In genomic region chr1:170324312-170324711, GRCm38 (mm10) we compare ENCODE assay signal across 25 mouse cellular contexts. TPM values are rescaled to one million over a fixed set of nuclear protein-coding genes. Genes with fewer than 3 reads are reported as not detected.
A peak's percentile ranks its signal among the peaks of the same experiment; 100 is the strongest.
DNase-seq lines count a peak whose midpoint lies in the region; ATAC-seq and TF ChIP-seq lines count a peak whose summit lies in the region.
"Had no signal": no experiment of that assay in that cellular context is flagged by ENCODE, and none has a peak within 500 bp of the region (broad histone marks: within the 10 kb centered on the region; RNA-seq: fewer than 3 reads in every experiment).

No protein-coding gene starts in this region.

- no peaks in the 10 kb centered on the region; the same call in 1 of the 2 replicates for H3K36me3 ChIP-seq in lung, postnatal 0 days (ENCODE audit: insufficient read depth, low read length)
- no peaks in the 10 kb centered on the region for H3K36me3 ChIP-seq in intestine, embryonic 15.5 days
- H3K36me3 ChIP-seq in stomach, postnatal 0 days (ENCODE audit: control insufficient read depth, insufficient read depth, low read length), result no peaks in the 10 kb centered on the region
- H3K36me3 ChIP-seq: embryonic facial prominence, embryonic 15.5 days; hindbrain, embryonic 12.5 days had no signal

- no peak overlapping the region for H3K9ac ChIP-seq in lung, postnatal 0 days (replicated peaks; ENCODE audit: low read depth)
- H3K9ac ChIP-seq in intestine, embryonic 15.5 days, result no peak overlapping the region
- H3K9ac ChIP-seq in stomach, postnatal 0 days (ENCODE audit: low read length), result no peak overlapping the region
- H3K9ac ChIP-seq: embryonic facial prominence, embryonic 15.5 days; hindbrain, embryonic 12.5 days had no signal

- H3K27me3 ChIP-seq in lung, postnatal 0 days (replicated peaks; ENCODE audit: insufficient read depth, low read length), result no peaks in the 10 kb centered on the region
- H3K27me3 ChIP-seq in intestine, embryonic 15.5 days (replicated peaks), result no peaks in the 10 kb centered on the region
- H3K27me3 ChIP-seq in stomach, postnatal 0 days (ENCODE audit: control insufficient read depth, insufficient read depth, low read length), result no peaks in the 10 kb centered on the region
- H3K27me3 ChIP-seq: embryonic facial prominence, embryonic 15.5 days; hindbrain, embryonic 12.5 days had no signal

- no peak overlapping the region for H3K4me3 ChIP-seq in lung, postnatal 0 days (ENCODE audit: low read depth, low read length)
- no peak overlapping the region for H3K4me3 ChIP-seq in intestine, embryonic 15.5 days (replicated peaks)
- H3K4me3 ChIP-seq in stomach, postnatal 0 days (ENCODE audit: low read depth, low read length), result no peak overlapping the region
- H3K4me3 ChIP-seq: embryonic facial prominence, embryonic 15.5 days; erythroblast, embryonic 14.5 days; forebrain, embryonic 10.5 days; heart, embryonic 10.5 days; hindbrain, embryonic 12.5 days had no signal

- no peaks in the 10 kb centered on the region for H3K9me3 ChIP-seq in lung, postnatal 0 days (ENCODE audit: low read length)
- no peaks in the 10 kb centered on the region for H3K9me3 ChIP-seq in intestine, embryonic 15.5 days
- no peaks in the 10 kb centered on the region for H3K9me3 ChIP-seq in stomach, postnatal 0 days (ENCODE audit: control insufficient read depth, low read length)
- H3K9me3 ChIP-seq: embryonic facial prominence, embryonic 15.5 days; forebrain, embryonic 10.5 days; heart, embryonic 10.5 days; hindbrain, embryonic 12.5 days had no signal

- no peak for TF ChIP-seq CTCF in lung, postnatal 0 days (IDR thresholded peaks at IDR 0.05)
- TF ChIP-seq CTCF in stomach, postnatal 0 days (IDR thresholded peaks at IDR 0.05; ENCODE audit: low read depth), result no peak

- ATAC-seq in lung, postnatal 0 days, result peak; percentile 55; the same call in 1 of the 2 replicates
- ATAC-seq in intestine, embryonic 15.5 days, result peak; percentile 51
- peak; percentile 64 for ATAC-seq in stomach, postnatal 0 days (ENCODE audit: low FRiP score, low TSS enrichment)
- ATAC-seq: forebrain, embryonic 14.5 days had no signal

- TF ChIP-seq EP300 in lung, postnatal 0 days (IDR thresholded peaks at IDR 0.05), result no peak
- no peak for TF ChIP-seq EP300 in stomach, postnatal 0 days (optimal IDR thresholded peaks at IDR 0.05)

- 68% methylated on average over 1 of the region's 1 CpGs for WGBS in lung, postnatal 0 days
- WGBS in intestine, embryonic 15.5 days, result 92% methylated on average over 1 of the region's 1 CpGs
- 74% methylated on average over 1 of the region's 1 CpGs for WGBS in stomach, postnatal 0 days

- no peak overlapping the region for H3K4me2 ChIP-seq in lung, postnatal 0 days (replicated peaks; ENCODE audit: low read depth, low read length)
- no peak overlapping the region for H3K4me2 ChIP-seq in intestine, embryonic 15.5 days (replicated peaks)
- no peak overlapping the region for H3K4me2 ChIP-seq in stomach, postnatal 0 days (replicated peaks; ENCODE audit: low read depth)
- H3K4me2 ChIP-seq: embryonic facial prominence, embryonic 15.5 days; hindbrain, embryonic 12.5 days had no signal

- H3K27ac ChIP-seq in lung, postnatal 0 days (ENCODE audit: low read length), result no peak overlapping the region
- H3K27ac ChIP-seq in intestine, embryonic 15.5 days, result no peak overlapping the region
- H3K27ac ChIP-seq in stomach, postnatal 0 days (replicated peaks), result no peak overlapping the region
- H3K27ac ChIP-seq: embryonic facial prominence, embryonic 15.5 days; forebrain, embryonic 10.5 days; heart, embryonic 10.5 days; hindbrain, embryonic 12.5 days had no signal

- DNase-seq in lung, postnatal 0 days (ENCODE audit: low spot score), result peak; percentile 41
- DNase-seq in lung, postnatal 4 days, result no peak
- peak; percentile 27 for DNase-seq in R1 (ENCODE audit: low read depth, low spot score)
- no peak for DNase-seq in stomach, postnatal 0 days (ENCODE audit: low spot score)
- no peak for DNase-seq in gastrocnemius, postnatal 25 days
- DNase-seq: adrenal gland, adult 8-10 months; adrenal gland, postnatal 36 days; cerebellum, adult 2 months; cerebellum, postnatal 14 days; embryo, embryonic 11 days; heart, adult 18-20 months; heart, postnatal 10 days; heart, postnatal 4 days had no signal

- H3K4me1 ChIP-seq in lung, postnatal 0 days (ENCODE audit: insufficient read depth, low read depth, low read length), result no peaks in the 10 kb centered on the region
- no peaks in the 10 kb centered on the region for H3K4me1 ChIP-seq in intestine, embryonic 15.5 days (replicated peaks)
- no peaks in the 10 kb centered on the region for H3K4me1 ChIP-seq in stomach, postnatal 0 days (replicated peaks; ENCODE audit: control insufficient read depth, insufficient read depth)
- H3K4me1 ChIP-seq: embryonic facial prominence, embryonic 15.5 days; heart, embryonic 10.5 days; hindbrain, embryonic 12.5 days had no signal

RNA-seq across cellular contexts. Expression of gene Spata46, which starts 15.7 kb away (rescaled TPM):
- polyA plus RNA-seq in lung, postnatal 0 days (2015; fragmentation: Nextera tagmentation; extraction: Ambion mirVana), result 0.53 and 0.68 TPM in 2 replicates
- 0.44 and 1.2 TPM in 2 replicates for polyA plus RNA-seq in intestine, embryonic 15.5 days (2015; fragmentation: Nextera tagmentation; extraction: Ambion mirVana)
- 0.46 and 0.83 TPM in 2 replicates for polyA plus RNA-seq in stomach, postnatal 0 days (2015; fragmentation: Nextera tagmentation; extraction: Ambion mirVana)
- total RNA-seq in gastrocnemius, postnatal 25 days (2021), result not detected
- total RNA-seq: adrenal gland, adult 8-10 months; adrenal gland, postnatal 36 days; common myeloid progenitor, adult 5-6 weeks; ES-E14; gastrocnemius, adult 8-10 months; gastrocnemius, postnatal 4 days; heart, adult 18-20 months; heart, postnatal 10 days; heart, postnatal 4 days had no signal
- polyA plus RNA-seq: cerebellum, adult 2 months; erythroblast, embryonic 14.5 days had no signal

RNA-seq across cellular contexts. Expression of gene Gm7694, which starts 18.2 kb away (rescaled TPM):
- 2.6 and 2.9 TPM in 2 replicates for polyA plus RNA-seq in lung, postnatal 0 days (2015; fragmentation: Nextera tagmentation; extraction: Ambion mirVana)
- polyA plus RNA-seq in intestine, embryonic 15.5 days (2015; fragmentation: Nextera tagmentation; extraction: Ambion mirVana), result 2.6 and 3.3 TPM in 2 replicates
- 1.7 and 2.6 TPM in 2 replicates for polyA plus RNA-seq in stomach, postnatal 0 days (2015; fragmentation: Nextera tagmentation; extraction: Ambion mirVana)
- total RNA-seq in gastrocnemius, postnatal 25 days (2021), result 1 to 10 TPM in 1 of 2 experiments, under 1 TPM in 1; 0.43 to 1.0 TPM

RNA-seq across cellular contexts. Expression of gene Sh2d1b1, which starts 47.2 kb away (rescaled TPM):
- polyA plus RNA-seq in lung, postnatal 0 days (2015; fragmentation: Nextera tagmentation; extraction: Ambion mirVana), result 3.9 and 5.3 TPM in 2 replicates
- polyA plus RNA-seq in intestine, embryonic 15.5 days (2015; fragmentation: Nextera tagmentation; extraction: Ambion mirVana), result 0.18 and 0.23 TPM in 2 replicates
- 0.18 TPM in 2 replicates for polyA plus RNA-seq in stomach, postnatal 0 days (2015; fragmentation: Nextera tagmentation; extraction: Ambion mirVana)
- not detected for total RNA-seq in gastrocnemius, postnatal 25 days (2021)
- total RNA-seq: gastrocnemius, adult 8-10 months; gastrocnemius, postnatal 4 days had no signal
- polyA plus RNA-seq: embryonic facial prominence, embryonic 11.5 days; erythroblast, embryonic 14.5 days; forebrain, embryonic 10.5 days; hindbrain, embryonic 12.5 days had no signal

Comparison
In these comparisons a context has a peak if more than half of its experiments do, and no peak if none do; other contexts are left out.
1. DNase-seq: peak in lung, postnatal 0 days (single experiment) and R1 (single experiment); none in lung, postnatal 4 days (0 of 2), stomach, postnatal 0 days (single experiment) and gastrocnemius, postnatal 25 days (single experiment).
2. Peak in every context shown above with its lines, with median percentiles within 50 percentile points of each other: ATAC-seq.